Mouse (Mus musculus) midbrain, embryonic 13.5 days (tissue): ENCODE measurements around the gene Vwa2. TPM values are rescaled to one million over a fixed set of nuclear protein-coding genes. Genes with fewer than 3 reads are reported as not detected.

Experiments used
- ATAC-seq: fragments of 200-750 bp; cut with Nextera tagmentation; 2 replicates; pipeline ENCODE4 v1.8.0; 2017; ENCODE audit warnings: mild to moderate bottlenecking, moderate TSS enrichment, moderate library complexity
- H3K27ac ChIP-seq: fragments of 300-500 bp; sonication (generic); 2 replicates; pipeline ENCODE4 v1.5.1; 2015; ENCODE audit warnings: inconsistent platforms, mild to moderate bottlenecking, moderate library complexity
- H3K27me3 ChIP-seq: fragments of 300-500 bp; sonication (generic); 2 replicates; pipeline ENCODE4 v1.6.1; 2015; ENCODE audit warnings: mild to moderate bottlenecking, inconsistent platforms
- H3K36me3 ChIP-seq: fragments of 300-500 bp; sonication (generic); 2 replicates; pipeline ENCODE4 v1.6.1; 2015; ENCODE audit warnings: mild to moderate bottlenecking, inconsistent platforms
- H3K4me1 ChIP-seq: fragments of 300-500 bp; sonication (generic); replicated peaks from 2 replicates; pipeline ENCODE4 v1.6.1; 2015; ENCODE audit warnings: inconsistent platforms
- H3K4me2 ChIP-seq: fragments of 300-500 bp; sonication (generic); replicated peaks from 2 replicates; pipeline ENCODE4 v1.6.1; 2015; ENCODE audit warnings: moderate library complexity, mild to moderate bottlenecking, inconsistent platforms
- H3K4me3 ChIP-seq: fragments of 300-500 bp; sonication (generic); replicated peaks from 2 replicates; pipeline ENCODE4 v1.5.1; 2015; ENCODE audit warnings: mild to moderate bottlenecking, inconsistent platforms
- H3K9ac ChIP-seq: fragments of 300-500 bp; sonication (generic); replicated peaks from 2 replicates; pipeline ENCODE4 v1.6.1; 2015; ENCODE audit warnings: mild to moderate bottlenecking, inconsistent platforms
- H3K9me3 ChIP-seq: fragments of 300-500 bp; sonication (generic); 2 replicates; pipeline ENCODE4 v1.6.1; 2016; ENCODE audit warnings: mild to moderate bottlenecking, inconsistent platforms
- WGBS: fragments of 180-500 bp; shearing (Covaris S2); methylation state at CpG from one replicate; pipeline ENCODE4 v1.1.7; 2015; 5-methylcytosine and 5-hydroxymethylcytosine counted together
- polyA plus RNA-seq: library from polyadenylated mRNA; unstranded; fragments of >200 nt; fragmentation: Nextera tagmentation; extraction: Ambion mirVana; gene quantifications from 2 replicates; pipeline ENCODE4 v1.2.1, GENCODE M21; 2015

The Vwa2 gene
- polyA plus RNA-seq, 1 experiment from 2014 or later: 0.36 TPM

DNA sequence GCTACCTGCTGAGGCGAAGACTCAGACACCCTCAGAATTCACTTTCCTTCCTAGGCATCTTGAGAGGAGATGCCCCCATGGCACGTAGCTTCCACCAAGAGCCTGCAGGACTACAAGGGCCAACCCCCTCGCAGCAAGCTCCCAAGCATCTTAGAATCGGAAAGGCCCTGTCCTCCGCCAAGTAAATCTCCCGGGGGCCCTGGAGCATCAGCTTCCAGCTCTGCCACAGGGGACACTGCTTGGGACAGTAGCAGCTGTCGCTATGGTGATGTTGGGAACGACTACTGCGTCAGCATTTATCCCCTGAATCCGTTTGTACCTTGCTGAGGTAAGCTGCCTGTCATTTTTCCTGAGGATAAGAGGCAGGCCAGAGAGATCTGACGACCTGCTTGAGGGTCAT lies 36.5 kb downstream of the Vwa2 start:
- Histone ChIP-seq H3K9me3 (no peaks in the 10 kb centered on the region), H3K4me1 (peaks cover 10% of the 10 kb centered on the region), H3K4me3 (no peak overlapping the region), H3K27ac (no peak overlapping the region), H3K4me2 (no peak overlapping the region), H3K27me3 (no peaks in the 10 kb centered on the region), H3K9ac (no peak overlapping the region), H3K36me3 (no peaks in the 10 kb centered on the region)
- WGBS: 48% methylated on average over 11 of the region's 11 CpGs
- ATAC-seq: no peak

DNA sequence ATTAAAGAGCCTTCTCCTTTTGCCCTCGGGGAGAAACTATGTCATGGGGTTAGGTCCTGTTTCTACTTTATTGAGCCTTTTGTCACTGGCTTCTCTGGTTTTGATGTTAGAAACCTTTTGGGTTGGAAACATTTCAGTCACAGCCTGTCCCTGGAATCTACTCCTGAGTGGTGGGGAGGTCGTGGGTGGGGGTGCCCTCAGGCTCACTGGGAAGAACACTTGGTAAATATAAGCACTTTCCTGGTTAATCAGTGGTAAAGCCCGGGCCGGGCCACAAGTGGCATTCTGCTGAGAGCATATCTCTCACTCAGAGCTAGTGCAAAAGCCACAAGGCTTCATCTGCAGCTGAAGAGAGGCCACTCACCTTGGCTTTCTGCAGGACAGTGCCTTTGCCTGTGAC lies 39.7 kb downstream of the Vwa2 start:
- 86% methylated on average over 4 of the region's 4 CpGs for WGBS
- H3K4me2 ChIP-seq: no peak overlapping the region
- ATAC-seq: no peak
- H3K27ac ChIP-seq: no peak overlapping the region
- no peak overlapping the region for H3K4me3 ChIP-seq
- no peak overlapping the region for H3K9ac ChIP-seq
- H3K36me3 ChIP-seq: no peaks in the 10 kb centered on the region
- H3K27me3 ChIP-seq: no peaks in the 10 kb centered on the region
- H3K4me1 ChIP-seq: peaks cover 10% of the 10 kb centered on the region
- H3K9me3 ChIP-seq: no peaks in the 10 kb centered on the region

DNA sequence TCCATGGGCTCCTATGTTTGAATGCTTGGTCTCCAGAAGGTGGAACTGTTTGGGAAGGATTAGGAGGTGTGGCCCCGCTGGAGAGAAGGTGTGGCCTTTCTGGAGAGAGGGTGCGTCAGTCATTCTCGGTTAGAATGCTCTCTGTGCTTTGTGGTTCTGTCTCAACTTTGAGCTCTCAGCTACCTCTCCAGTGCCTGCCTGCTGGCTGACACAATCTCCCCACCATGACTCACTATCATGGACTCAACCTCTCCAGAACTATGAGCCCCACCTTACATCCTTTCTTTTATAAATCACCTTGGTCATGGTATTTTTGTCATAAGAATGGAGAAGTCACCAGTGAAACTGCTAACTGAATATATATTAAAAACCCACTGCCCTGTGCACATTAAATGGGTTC lies 40.6 kb downstream of the Vwa2 start:
- no peak overlapping the region for H3K4me3 ChIP-seq

GRCm38 (mm10) chr19:56915084-56915483 lies 41.0 kb downstream of the Vwa2 start:
- peaks cover 10% of the 10 kb centered on the region for H3K4me1 ChIP-seq
- ATAC-seq: no peak

More for the DNA sequence above, 40.6 kb downstream of the Vwa2 start:
- no peak overlapping the region for H3K9ac ChIP-seq
- no peak overlapping the region for H3K4me2 ChIP-seq
- no peak for ATAC-seq
- no peaks in the 10 kb centered on the region for H3K9me3 ChIP-seq
- H3K27me3 ChIP-seq: no peaks in the 10 kb centered on the region
- WGBS: 93% methylated on average over 3 of the region's 3 CpGs
- no peaks in the 10 kb centered on the region for H3K36me3 ChIP-seq
- H3K4me1 ChIP-seq: peaks cover 10% of the 10 kb centered on the region
- no peak overlapping the region for H3K27ac ChIP-seq

GRCm38 (mm10) chr19:56919628-56920027 lies 45.6 kb downstream of the Vwa2 start:
- Histone ChIP-seq H3K36me3 (no peaks in the 10 kb centered on the region), H3K4me2 (no peak overlapping the region)

More at GRCm38 (mm10) chr19:56915084-56915483, 41.0 kb downstream of the Vwa2 start:
- no peaks in the 10 kb centered on the region for H3K36me3 ChIP-seq
- H3K4me3 ChIP-seq: no peak overlapping the region
- H3K4me2 ChIP-seq: no peak overlapping the region
- H3K27ac ChIP-seq: no peak overlapping the region
- no peak overlapping the region for H3K9ac ChIP-seq
- WGBS: 49% methylated on average over 6 of the region's 6 CpGs
- no peaks in the 10 kb centered on the region for H3K9me3 ChIP-seq
- no peaks in the 10 kb centered on the region for H3K27me3 ChIP-seq

GRCm38 (mm10) chr19:56920232-56920631 lies 46.2 kb downstream of the Vwa2 start:
- no peak overlapping the region for H3K9ac ChIP-seq
- ATAC-seq: no peak
- no peak overlapping the region for H3K4me3 ChIP-seq
- no peak overlapping the region for H3K27ac ChIP-seq
- H3K36me3 ChIP-seq: no peaks in the 10 kb centered on the region
- no peak overlapping the region for H3K4me2 ChIP-seq
- no peaks in the 10 kb centered on the region for H3K27me3 ChIP-seq
- H3K4me1 ChIP-seq: 0 out of 2 replicates have a peak, but pooled peaks cover 2% of the 10 kb centered on the region
- 93% methylated on average over 13 of the region's 13 CpGs for WGBS
- H3K9me3 ChIP-seq: no peaks in the 10 kb centered on the region

More at GRCm38 (mm10) chr19:56919628-56920027, 45.6 kb downstream of the Vwa2 start:
- 0 out of 2 replicates have a peak, but pooled peaks cover 2% of the 10 kb centered on the region for H3K4me1 ChIP-seq
- H3K27ac ChIP-seq: no peak overlapping the region
- no peak overlapping the region for H3K4me3 ChIP-seq
- H3K27me3 ChIP-seq: no peaks in the 10 kb centered on the region
- no peaks in the 10 kb centered on the region for H3K9me3 ChIP-seq
- 28% methylated on average over 7 of the region's 7 CpGs for WGBS
- ATAC-seq: peak; percentile 71
- no peak overlapping the region for H3K9ac ChIP-seq

GRCm38 (mm10) chr19:56921744-56922143 lies 47.7 kb downstream of the Vwa2 start:
- Histone ChIP-seq H3K36me3 (no peaks in the 10 kb centered on the region), H3K4me1 (0 out of 2 replicates have a peak, but pooled peaks cover 2% of the 10 kb centered on the region), H3K4me2 (no peak overlapping the region), H3K9ac (no peak overlapping the region), H3K27me3 (no peaks in the 10 kb centered on the region), H3K27ac (no peak overlapping the region), H3K9me3 (no peaks in the 10 kb centered on the region), H3K4me3 (no peak overlapping the region)
- WGBS: 67% methylated on average over 5 of the region's 5 CpGs
- ATAC-seq: no peak

GRCm38 (mm10) chr19:56929392-56929791 lies 55.3 kb downstream of the Vwa2 start:
- H3K4me3 ChIP-seq: no peak overlapping the region
- no peaks in the 10 kb centered on the region for H3K36me3 ChIP-seq
- no peak overlapping the region for H3K9ac ChIP-seq
- no peak for ATAC-seq
- 87% methylated on average over 3 of the region's 3 CpGs for WGBS
- H3K4me1 ChIP-seq: no peaks in the 10 kb centered on the region
- no peaks in the 10 kb centered on the region for H3K27me3 ChIP-seq
- no peak overlapping the region for H3K27ac ChIP-seq
- no peak overlapping the region for H3K4me2 ChIP-seq
- H3K9me3 ChIP-seq: no peaks in the 10 kb centered on the region

- ATAC-seq: no peak
- no peaks in the 10 kb centered on the region for H3K36me3 ChIP-seq
- H3K27ac ChIP-seq: no peak overlapping the region
- no peaks in the 10 kb centered on the region for H3K4me1 ChIP-seq
- no peak overlapping the region for H3K9ac ChIP-seq
- H3K4me3 ChIP-seq: no peak overlapping the region
- H3K27me3 ChIP-seq: no peaks in the 10 kb centered on the region
- 88% methylated on average over 9 of the region's 9 CpGs for WGBS
- H3K4me2 ChIP-seq: no peak overlapping the region
- H3K9me3 ChIP-seq: no peaks in the 10 kb centered on the region
These were observed 56.0 kb downstream of the Vwa2 start for GRCm38 (mm10) chr19:56930029-56930428.

DNA sequence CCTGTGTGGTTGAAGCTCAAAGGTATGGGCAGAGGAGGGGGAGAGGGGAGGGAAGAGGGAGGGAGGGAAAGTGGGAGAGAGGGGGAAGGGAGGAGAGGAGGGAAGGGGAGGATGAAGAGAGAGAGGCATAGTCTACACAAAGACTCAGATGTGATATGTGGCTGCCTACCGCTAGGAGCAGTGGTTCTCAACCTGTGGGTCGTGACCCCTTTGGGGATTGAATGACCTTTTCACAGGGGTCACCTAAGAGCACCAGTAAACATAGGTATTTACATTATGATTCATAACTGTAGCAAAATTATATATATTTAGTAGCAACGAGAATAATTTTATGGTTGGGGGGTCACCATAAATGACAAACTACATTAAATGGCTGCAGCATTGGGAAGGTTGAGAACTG lies 59.8 kb downstream of the Vwa2 start:
- H3K36me3 ChIP-seq: no peaks in the 10 kb centered on the region
- ATAC-seq: no peak
- no peak overlapping the region for H3K9ac ChIP-seq
- no peaks in the 10 kb centered on the region for H3K9me3 ChIP-seq
- H3K4me3 ChIP-seq: no peak overlapping the region
- 80% methylated on average over 3 of the region's 3 CpGs for WGBS
- no peak overlapping the region for H3K27ac ChIP-seq
- no peak overlapping the region for H3K4me2 ChIP-seq
- no peaks in the 10 kb centered on the region for H3K4me1 ChIP-seq
- no peaks in the 10 kb centered on the region for H3K27me3 ChIP-seq

DNA sequence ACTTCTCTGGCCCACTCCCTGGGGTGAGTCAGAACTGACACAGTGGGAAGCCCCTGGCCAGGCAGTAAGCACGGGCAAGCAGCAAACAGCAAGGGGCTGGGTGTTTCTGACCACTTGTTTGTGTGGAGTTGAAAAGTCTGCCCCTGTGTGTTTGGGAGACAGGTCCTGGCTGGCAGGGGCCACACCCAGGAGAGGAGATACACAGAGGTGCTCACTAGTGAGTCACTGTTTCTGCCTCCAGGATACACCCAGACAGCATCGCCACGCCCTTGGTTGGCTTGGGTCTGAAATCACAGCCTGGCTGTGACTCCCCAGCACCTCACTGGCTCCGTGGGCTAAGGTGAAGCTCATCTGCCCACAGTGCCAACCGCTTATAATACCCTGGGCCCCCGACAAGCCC lies 61.1 kb downstream of the Vwa2 start:
- H3K9me3 ChIP-seq: no peaks in the 10 kb centered on the region
- no peak overlapping the region for H3K4me3 ChIP-seq
- ATAC-seq: no peak
- no peak overlapping the region for H3K27ac ChIP-seq
- H3K4me1 ChIP-seq: 0 out of 2 replicates have a peak, but pooled peaks cover 5% of the 10 kb centered on the region
- H3K27me3 ChIP-seq: no peaks in the 10 kb centered on the region
- H3K9ac ChIP-seq: no peak overlapping the region
- H3K36me3 ChIP-seq: no peaks in the 10 kb centered on the region
- WGBS: 90% methylated on average over 6 of the region's 6 CpGs
- no peak overlapping the region for H3K4me2 ChIP-seq

GRCm38 (mm10) chr19:56935777-56936176 lies 61.7 kb downstream of the Vwa2 start:
- no peaks in the 10 kb centered on the region for H3K27me3 ChIP-seq
- no peak overlapping the region for H3K4me2 ChIP-seq
- no peaks in the 10 kb centered on the region for H3K36me3 ChIP-seq
- WGBS: 87% methylated on average over 7 of the region's 7 CpGs
- no peak for ATAC-seq
- 0 out of 2 replicates have a peak, but pooled peaks cover 6% of the 10 kb centered on the region for H3K4me1 ChIP-seq
- no peak overlapping the region for H3K27ac ChIP-seq
- no peak overlapping the region for H3K9ac ChIP-seq
- H3K9me3 ChIP-seq: no peaks in the 10 kb centered on the region
- no peak overlapping the region for H3K4me3 ChIP-seq

GRCm38 (mm10) chr19:56936253-56936652 lies 62.2 kb downstream of the Vwa2 start:
- Histone ChIP-seq H3K27me3 (no peaks in the 10 kb centered on the region), H3K9me3 (no peaks in the 10 kb centered on the region), H3K27ac (no peak overlapping the region), H3K36me3 (no peaks in the 10 kb centered on the region), H3K4me2 (no peak overlapping the region), H3K4me1 (0 out of 2 replicates have a peak, but pooled peaks cover 6% of the 10 kb centered on the region), H3K9ac (no peak overlapping the region), H3K4me3 (no peak overlapping the region)
- WGBS: 94% methylated on average over 8 of the region's 8 CpGs
- no peak for ATAC-seq
